Mouse (Mus musculus) R1 (cell line): ENCODE results near the gene Morc1.
A peak's percentile ranks its signal among the peaks of the same experiment; 100 is the strongest.

Experiments used
- DNase-seq: peaks from one replicate; pipeline ENCODE4 v3.0.0-alpha.2; 2018; ENCODE audit warnings: low read depth, low spot score

The Morc1 gene

DNA sequence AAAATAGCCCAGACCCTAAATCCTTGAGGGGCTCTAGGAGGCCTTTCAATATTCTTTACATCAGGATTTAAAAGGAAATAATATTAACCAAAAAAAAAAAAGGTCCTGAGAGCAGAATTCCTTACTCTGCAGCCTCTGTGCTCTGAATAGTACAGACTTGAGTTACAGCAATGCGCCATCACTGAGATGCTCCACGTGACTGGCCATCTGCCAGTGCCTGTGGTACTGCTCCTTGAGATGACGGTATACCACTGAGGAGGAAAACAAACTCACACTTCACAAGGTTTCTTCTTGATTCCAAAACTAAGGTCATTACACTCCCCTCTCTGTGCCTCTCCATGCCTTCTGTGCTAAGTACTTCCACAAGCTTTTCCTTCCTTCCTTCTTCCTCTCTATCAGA, 195.1 kb downstream of the Morc1 start:
- DNase-seq, result no peak

DNA sequence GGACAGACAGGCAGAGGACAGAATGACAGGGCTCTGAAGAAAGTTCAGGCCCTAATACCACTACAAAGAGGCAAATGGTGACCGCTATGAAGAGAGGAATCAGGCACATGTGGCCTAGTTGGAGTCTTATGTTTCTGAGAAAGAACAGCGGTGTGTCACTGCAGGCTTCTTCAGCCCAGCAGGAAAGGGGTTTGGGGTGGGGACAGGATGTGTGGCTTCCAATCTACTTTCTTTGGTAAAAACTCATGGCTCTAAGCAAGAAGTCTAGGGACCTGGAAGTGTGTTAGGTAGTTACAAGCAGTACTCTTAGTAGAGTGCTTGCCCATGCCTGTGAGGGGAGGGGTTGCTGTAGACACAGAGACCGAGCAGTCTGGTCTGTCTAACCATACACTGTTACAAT, 196.3 kb downstream of the Morc1 start:
- no peak for DNase-seq

- DNase-seq, result no peak
These were observed 198.7 kb downstream of the Morc1 start for GRCm38 (mm10) chr16:48629710-48630109.

DNA sequence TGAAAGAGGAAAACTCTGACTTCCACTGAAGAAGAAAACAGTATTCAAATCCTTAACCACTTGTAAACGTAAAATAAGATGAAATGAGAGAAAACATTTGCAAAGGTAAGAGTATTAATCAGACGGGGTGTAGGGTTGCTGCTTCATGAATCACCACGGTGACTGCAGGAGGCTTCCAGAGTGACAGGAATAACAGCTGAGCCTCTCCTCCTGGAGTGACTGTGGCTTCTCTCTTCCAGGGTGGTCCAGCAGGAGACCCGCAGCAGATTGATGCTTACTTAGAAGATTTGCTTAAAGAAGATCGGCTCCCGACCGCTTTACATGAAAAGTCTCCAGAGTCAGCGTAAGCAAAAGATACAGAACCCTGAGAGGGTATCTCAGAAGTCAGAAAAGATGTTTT, 199.4 kb downstream of the Morc1 start:
- DNase-seq, result no peak

GRCm38 (mm10) chr16:48632351-48632750, 201.3 kb downstream of the Morc1 start:
- DNase-seq, result no peak

- DNase-seq, result no peak
These were observed 215.2 kb downstream of the Morc1 start for GRCm38 (mm10) chr16:48646246-48646645.

GRCm38 (mm10) chr16:48671696-48672095, 240.7 kb downstream of the Morc1 start:
- DNase-seq, result no peak

- no peak for DNase-seq
These were observed 241.6 kb downstream of the Morc1 start for GRCm38 (mm10) chr16:48672664-48673063.

DNA sequence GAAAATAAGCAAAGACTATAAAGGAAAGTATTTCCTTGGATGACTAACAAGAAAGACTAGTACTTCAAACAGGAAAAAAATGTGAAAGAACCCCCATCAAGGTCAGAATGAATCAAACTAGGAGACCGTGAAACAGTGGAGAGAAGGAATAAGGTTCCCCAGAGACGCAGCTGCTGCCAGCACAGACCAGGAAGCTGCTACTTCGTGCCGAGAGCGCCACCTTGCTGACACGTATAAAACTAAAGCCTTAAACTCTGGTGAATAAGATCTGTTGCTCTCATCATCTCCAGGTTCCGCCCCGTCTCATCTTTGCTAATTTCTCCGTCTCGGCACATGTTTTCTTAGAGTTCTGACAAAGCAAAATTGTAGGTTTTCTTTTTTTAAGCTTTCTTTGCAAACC, 244.6 kb downstream of the Morc1 start:
- DNase-seq, result peak; percentile 86

GRCm38 (mm10) chr16:48676205-48676604, 245.2 kb downstream of the Morc1 start:
- DNase-seq, result no peak

- no peak for DNase-seq
These were observed 246.3 kb downstream of the Morc1 start for GRCm38 (mm10) chr16:48677381-48677780.

GRCm38 (mm10) chr16:48678029-48678428, 247.0 kb downstream of the Morc1 start:
- no peak for DNase-seq
